Mouse (Mus musculus): ENCODE results near the gene Klc2.
"Not testable (repeated sequence)": the region's sequence is repeated elsewhere in the genome, so short reads cannot be mapped to it uniquely, and the experiment has no call there.

Klc2 gene

DNA sequence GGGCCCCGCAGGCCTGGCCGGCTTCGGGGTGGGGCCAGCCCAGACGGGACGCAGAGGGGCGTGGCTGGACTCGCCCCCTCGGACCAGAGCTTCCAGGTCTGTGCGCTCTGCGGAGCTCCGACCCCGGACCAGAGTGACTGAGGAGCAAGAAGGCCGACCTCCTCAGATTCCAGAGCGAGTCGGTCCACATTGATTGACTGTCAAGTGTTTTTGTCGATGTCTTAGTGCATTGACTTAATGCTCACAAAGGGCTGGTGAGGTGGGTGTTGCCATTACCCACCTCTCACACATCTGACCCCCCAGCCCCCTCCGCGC lies at the start of gene Klc2:
Gene Klc2, minus strand, starts transcription at position 177 of the 315 bp plus-strand sequence.
- no peak for DNase-seq

DNA sequence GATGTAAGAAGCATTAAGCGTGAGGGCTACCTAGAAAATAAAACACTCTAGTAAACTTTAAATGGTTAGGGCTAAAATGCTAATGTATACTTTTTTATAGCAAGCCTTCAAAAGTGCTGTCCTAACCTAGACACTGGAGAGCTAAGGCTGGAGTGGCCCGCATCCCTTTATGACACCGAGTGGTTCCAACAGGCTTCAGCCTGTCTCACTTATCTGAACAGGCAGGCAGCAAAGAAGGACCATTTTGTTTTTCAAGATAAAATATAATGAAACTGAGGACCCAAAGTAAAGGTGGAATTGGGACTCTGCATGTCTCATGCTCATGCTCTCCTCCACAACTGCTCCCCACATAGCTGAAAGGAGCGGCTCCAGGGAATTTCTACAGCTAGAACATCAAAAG lies 49.1 kb upstream of the Klc2 start:
- no peak for DNase-seq

GRCm38 (mm10) chr19:5164380-5164779 lies 46.0 kb upstream of the Klc2 start:
- peak; percentile 34 for DNase-seq

GRCm38 (mm10) chr19:5161913-5162312 lies 43.6 kb upstream of the Klc2 start:
- DNase-seq = no peak

DNA sequence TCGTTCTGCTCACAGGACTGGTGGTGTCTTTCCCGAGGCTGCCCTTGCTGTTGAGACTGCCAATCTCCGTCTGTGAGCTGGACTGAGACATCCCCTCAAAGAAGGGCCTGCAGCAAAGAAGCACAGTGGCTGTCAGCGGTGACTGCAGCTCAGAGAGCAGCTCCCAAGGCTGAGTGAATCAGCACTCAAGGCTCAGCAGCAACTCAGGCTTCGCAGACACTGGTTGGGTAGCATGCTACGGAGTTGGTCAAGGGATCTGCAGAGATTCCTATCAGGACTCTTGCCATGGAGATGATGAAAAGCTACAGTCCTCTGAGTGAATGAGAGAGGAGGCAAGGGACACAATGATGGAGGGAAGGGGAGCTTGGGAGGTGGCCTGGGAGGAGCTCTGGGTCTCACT lies 33.9 kb upstream of the Klc2 start:
- DNase-seq = no peak

DNA sequence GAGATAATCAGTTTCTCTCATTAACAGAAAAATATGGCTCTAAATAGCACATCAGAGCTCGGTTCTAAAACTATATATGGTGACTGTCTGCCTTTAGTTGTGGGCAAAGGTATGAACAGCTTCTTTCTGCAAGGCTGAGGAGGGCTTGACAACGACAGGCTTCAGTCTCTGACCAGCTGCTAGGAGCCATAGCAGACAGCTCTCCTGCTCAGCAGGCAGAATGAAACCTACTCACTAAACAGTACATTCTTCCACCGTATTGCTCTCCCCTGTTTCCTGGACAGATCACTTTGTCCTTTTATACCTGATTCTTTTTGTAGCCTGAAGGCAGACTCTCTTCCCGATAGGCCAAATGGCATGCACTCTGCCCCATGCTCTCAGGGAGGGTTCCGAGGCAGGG lies 33.4 kb upstream of the Klc2 start:
- DNase-seq = no peak

DNA sequence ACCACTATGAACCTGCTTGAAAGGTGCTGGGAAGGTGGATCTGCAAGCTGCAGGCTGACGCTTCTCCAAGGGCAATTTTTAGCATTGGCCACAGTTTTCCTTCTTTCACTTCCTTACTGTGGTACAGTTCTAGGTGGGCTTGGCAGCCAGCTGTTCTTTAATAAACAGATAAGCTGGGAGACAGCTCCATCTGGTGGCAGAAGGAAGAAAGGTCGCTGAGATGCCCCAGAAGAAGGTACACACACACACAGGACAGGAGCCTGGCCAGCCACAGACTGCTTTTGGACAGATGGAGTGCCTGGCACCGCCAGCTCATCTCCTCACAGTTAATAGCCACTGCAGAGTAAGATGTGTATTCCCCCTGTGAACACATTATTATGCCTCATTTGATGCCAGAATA lies 33.0 kb upstream of the Klc2 start:
- peak; percentile 57 for DNase-seq

GRCm38 (mm10) chr19:5150358-5150757 lies 32.0 kb upstream of the Klc2 start:
- no peak for DNase-seq

DNA sequence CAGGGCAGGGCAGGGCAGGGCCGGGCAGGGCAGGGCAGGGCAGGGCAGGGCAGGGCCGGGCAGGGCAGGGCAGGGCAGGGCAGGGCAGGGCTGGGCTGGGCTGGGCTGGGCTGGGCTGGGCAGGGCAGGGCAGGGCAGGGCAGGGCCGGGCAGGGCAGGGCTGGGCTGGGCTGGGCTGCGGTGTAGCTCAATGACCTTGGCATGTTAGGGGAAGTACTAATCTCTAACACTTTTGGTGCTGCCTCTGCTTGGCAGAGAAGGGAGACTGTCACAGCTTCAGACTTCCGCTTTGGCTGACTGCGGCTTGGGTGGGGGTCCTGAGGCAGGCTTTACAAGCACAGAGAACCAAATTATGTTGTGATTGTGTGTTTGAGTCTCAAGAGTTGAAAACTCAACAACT lies 30.7 kb upstream of the Klc2 start:
- not testable (repeated sequence) for DNase-seq

DNA sequence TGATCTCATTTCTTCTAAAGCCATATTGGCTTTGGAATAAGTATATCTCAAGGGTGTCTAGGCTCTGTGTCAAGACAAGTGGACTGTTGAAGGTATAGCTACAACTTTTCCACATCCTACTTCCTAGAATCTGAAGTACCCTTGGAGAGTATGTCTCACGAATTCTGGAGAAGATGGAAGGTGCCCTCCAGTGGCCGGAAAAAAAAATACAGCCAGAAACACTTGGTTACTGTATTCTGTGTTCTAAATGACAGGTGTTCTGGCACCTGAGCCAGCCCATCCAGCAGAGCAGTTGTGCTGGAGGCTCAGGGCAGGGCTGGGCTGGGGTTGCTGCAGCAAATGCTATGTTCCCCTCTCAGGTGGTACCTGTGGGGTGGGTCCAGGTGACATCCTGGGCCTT lies 21.3 kb upstream of the Klc2 start:
- peak; percentile 80 for DNase-seq

DNA sequence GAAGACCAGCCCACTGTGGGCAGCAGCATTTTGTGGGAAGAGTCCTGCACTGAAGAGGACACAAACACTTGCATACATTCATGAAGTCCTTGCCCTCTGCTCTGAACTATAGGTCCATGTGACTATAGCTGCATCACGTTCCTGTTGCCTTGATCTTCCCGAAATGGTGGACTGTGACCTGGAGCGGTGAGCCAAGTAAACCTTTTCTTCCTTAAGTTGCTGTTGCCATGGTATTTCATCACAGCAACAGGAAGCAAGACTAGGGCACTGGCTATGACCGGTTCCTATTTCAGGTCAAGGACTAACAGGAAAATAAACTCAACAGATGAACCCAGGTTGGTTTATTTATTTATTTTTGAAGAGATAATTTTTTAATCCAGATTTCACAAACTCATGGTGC lies 12.9 kb upstream of the Klc2 start:
- no peak for DNase-seq

GRCm38 (mm10) chr19:5129770-5130169 lies 11.4 kb upstream of the Klc2 start:
- peak; percentile 30 for DNase-seq

GRCm38 (mm10) chr19:5124055-5124614 lies 5.8 kb upstream of the Klc2 start:
- no peak for DNase-seq

DNA sequence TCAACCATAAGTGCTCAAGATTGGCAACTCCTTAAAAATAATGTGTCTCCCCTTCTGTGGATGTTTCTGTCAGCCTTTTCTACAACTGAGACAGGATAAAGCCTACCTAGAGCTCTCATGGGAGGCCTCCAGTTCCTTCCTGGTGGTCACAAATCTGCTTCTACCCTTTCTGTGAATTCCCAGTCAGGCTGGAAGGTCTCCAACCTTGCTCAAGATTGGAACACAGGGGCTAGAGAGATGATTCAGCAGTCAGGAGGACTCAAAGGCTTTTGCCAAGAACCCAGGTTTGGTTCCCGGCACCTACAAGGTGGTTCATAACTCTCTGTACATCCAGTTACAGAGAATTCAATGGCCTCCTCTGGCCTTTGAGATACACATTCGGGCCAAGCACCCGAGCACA lies 4.9 kb upstream of the Klc2 start:
- DNase-seq = no peak

- DNase-seq = no peak
Observed at GRCm38 (mm10) chr19:5122492-5122891, 4.1 kb upstream of the Klc2 start.

- DNase-seq = peak; percentile 91
Observed at GRCm38 (mm10) chr19:5117494-5118383, 621 bp downstream of the Klc2 start.

DNA sequence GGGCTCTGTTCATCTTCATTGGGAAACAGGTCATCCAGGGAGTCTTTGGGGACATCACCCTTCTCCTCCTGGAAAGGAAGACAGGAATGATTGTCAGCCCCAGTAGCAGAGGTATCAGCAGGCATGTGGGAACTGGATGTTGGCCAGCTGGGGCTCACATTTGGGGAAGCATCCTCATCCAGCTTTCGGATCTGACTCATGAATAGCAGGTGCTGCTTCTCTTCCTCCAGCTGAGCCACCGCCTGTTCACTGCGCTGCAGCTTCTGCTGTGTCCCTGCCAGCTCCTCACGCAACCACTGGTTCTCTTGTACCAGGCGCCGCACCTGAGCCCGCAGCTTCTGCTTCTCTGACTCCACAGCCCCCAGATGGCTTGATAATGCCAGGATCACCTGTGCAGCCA lies 4.6 kb downstream of the Klc2 start:
- DNase-seq = no peak

- peak; percentile 32 for DNase-seq
Observed at GRCm38 (mm10) chr19:5109659-5110453, 8.5 kb downstream of the Klc2 start.

DNA sequence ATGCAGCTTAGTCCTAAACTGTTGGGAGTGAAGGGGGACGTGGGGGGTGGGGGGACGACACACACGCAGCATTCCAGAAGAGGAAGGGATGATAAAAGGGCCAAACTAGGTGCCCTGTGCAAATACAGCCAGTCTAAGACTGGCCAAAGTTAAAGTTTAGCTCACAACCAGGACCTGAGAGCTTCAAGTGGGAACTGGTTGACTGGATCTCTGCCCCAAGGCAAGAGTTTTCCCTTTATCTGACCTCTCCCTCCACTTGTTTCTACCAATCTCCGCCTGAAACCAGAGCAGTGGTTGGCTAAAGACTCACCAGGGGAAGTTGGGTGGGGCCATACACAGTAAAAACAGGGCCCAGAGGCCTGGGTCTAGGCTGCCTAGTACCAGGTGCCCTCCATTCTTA lies 9.7 kb downstream of the Klc2 start:
- DNase-seq = peak; percentile 80

DNA sequence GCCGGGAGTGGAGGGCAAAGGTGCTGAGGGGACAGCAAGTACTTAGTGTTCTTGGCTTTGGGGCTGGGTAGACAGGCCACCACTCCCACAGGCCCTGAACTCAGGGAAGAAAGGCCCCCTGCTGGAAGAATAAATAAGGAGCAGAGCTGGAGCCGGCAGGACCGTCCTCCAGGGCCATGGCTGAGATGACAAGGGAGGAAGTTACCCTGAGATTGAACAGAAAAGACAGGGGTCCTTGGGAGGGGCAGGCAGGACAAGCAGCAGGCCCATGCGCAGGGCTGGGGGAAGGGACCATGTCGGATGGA lies 10.1 kb downstream of the Klc2 start:
- DNase-seq = peak; percentile 77

GRCm38 (mm10) chr19:5107556-5108270 lies 10.6 kb downstream of the Klc2 start:
- DNase-seq = no peak

DNA sequence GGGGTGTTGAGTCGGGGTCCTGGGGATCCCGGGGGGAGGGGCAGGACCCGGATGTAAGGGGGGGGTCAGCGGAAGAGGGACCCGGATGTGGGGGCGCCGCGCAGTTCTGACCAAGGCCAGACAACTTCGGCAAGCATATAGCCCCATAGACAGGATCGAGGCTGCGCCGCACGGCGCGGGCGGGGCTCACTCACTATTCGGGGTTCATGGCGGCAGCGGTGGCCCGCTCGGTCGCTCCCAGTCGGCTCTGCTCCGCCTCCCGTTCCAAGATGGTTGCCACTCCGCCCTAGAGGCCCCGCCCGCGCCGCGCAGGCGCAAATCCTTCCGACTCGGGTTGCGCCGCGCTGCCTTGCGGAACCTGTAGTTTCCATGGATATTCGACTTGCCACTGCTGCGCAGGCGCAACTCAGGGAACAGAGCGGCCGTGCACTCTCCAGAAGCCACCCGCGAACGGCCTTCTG lies 11.6 kb downstream of the Klc2 start, which contains the start of gene Rab1b:
Gene Rab1b, minus strand, starts transcription at position 342 of the 461 bp plus-strand sequence.
- DNase-seq = peak; percentile 99

DNA sequence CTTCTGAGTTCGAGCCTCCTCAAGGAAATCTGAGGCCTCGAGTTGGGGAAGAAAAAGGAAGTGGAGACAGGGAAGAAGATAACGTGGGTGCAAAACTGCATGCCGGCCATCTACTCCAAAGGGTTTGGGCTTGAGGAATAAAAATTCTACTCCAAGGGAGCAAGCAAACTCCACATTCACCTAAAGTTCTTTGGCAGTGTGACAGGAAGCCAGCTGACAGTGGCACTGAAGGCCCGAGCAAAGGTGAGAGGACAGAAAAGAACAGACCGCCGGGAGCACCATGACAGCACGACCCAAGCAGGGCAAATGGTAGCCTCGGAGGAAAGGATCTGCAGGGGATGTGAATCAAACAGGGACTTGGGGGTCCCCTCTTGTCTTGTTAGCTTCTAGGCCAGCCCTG lies 12.3 kb downstream of the Klc2 start:
- peak; percentile 75 for DNase-seq
